In the genomic region with DNA sequence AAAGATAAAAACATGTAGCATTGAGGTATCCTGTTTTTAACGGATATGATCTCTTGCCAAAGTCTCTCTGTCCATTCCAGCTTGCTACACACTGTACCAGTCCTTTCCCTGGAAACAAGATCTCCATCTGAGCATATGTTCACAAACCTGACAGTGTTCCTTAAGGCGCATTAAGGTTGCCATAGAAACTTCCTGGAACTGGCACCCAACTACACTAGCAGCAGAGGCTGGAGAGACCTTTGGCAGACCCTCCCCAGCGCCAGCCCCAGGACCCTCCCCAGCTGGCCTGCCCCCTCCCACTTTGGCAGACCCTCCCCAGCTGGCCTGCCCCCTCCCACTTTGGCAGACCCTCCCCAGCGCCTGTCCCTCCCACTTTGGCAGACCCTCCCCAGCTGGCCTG, we compare ENCODE assay signal across 13 mouse cellular contexts. TPM values are rescaled to one million over a fixed set of nuclear protein-coding genes. Genes with fewer than 3 reads are reported as not detected.
DNase-seq lines count a peak whose midpoint lies in the region; ATAC-seq lines count a peak whose summit lies in the region.
"Had no signal": no experiment of that assay in that cellular context is flagged by ENCODE, and none has a peak within 500 bp of the region (broad histone marks: within the 10 kb centered on the region; RNA-seq: fewer than 3 reads in every experiment).

No protein-coding gene starts in this region.

- H3K36me3 ChIP-seq in embryonic facial prominence, embryonic 14.5 days (ENCODE audit: control insufficient read depth, insufficient read depth, low read length) = no peaks in the 10 kb centered on the region
- H3K36me3 ChIP-seq: midbrain, embryonic 12.5 days had no signal

- peaks cover 25% of the 10 kb centered on the region for H3K4me1 ChIP-seq in embryonic facial prominence, embryonic 14.5 days (ENCODE audit: control insufficient read depth, insufficient read depth, low read length)

- intact Hi-C loops in left cerebral cortex, postnatal 4 days (cut with DNase I) = no loop called here
- intact Hi-C loops in heart, postnatal 25 days (cut with DNase I) = loop anchor here (5.0 kb wide), 1 partner anchor 95 kb away; a partner anchor contains a TSS

- peak overlapping the region; percentile 39; the same call in 1 of the 2 replicates for H3K27ac ChIP-seq in embryonic facial prominence, embryonic 14.5 days (replicated peaks; ENCODE audit: low read depth, low read length)
- H3K27ac ChIP-seq: left cerebral cortex, adult 2 months; midbrain, embryonic 12.5 days had no signal

- H3K27me3 ChIP-seq in embryonic facial prominence, embryonic 14.5 days (replicated peaks; ENCODE audit: control insufficient read depth, insufficient read depth, low read length) = no peaks in the 10 kb centered on the region

- H3K4me2 ChIP-seq in embryonic facial prominence, embryonic 14.5 days (ENCODE audit: low read depth, low read length) = no peak overlapping the region
- H3K4me2 ChIP-seq: midbrain, embryonic 12.5 days had no signal

- peak; percentile 75 for DNase-seq in left cerebral cortex, postnatal 4 days
- DNase-seq in left cerebral cortex, adult 18-20 months (ENCODE audit: low spot score in 2 of 2) = no peak
- peak; percentile 69 for DNase-seq in brain, adult 2 months (ENCODE audit: low read depth, low spot score)
- peak; percentile 85 for DNase-seq in embryonic facial prominence, embryonic 14.5 days (ENCODE audit: low spot score)
- peak; percentile 47 for DNase-seq in naive thymus-derived CD4-positive, alpha-beta T cell, adult 2 months (ENCODE audit: low read depth)
- no peak for DNase-seq in adipocyte (ENCODE audit: low spot score)
- DNase-seq in heart, postnatal 25 days (ENCODE audit: low spot score) = no peak
- DNase-seq: cerebellum, postnatal 25 days; heart, postnatal 14 days; liver, postnatal 0 days; thymus, postnatal 36 days had no signal

- no peak overlapping the region for H3K4me3 ChIP-seq in embryonic facial prominence, embryonic 14.5 days (ENCODE audit: low read depth, low read length)
- H3K4me3 ChIP-seq: left cerebral cortex, adult 2 months; midbrain, embryonic 12.5 days had no signal

- H3K9me3 ChIP-seq in embryonic facial prominence, embryonic 14.5 days (ENCODE audit: control insufficient read depth, low read length) = no peaks in the 10 kb centered on the region
- H3K9me3 ChIP-seq: midbrain, embryonic 12.5 days had no signal

- 60% methylated on average over 3 of the region's 4 CpGs for WGBS in embryonic facial prominence, embryonic 14.5 days

- no peak overlapping the region for H3K9ac ChIP-seq in embryonic facial prominence, embryonic 14.5 days (ENCODE audit: low read depth, low read length)
- H3K9ac ChIP-seq: liver, postnatal 0 days; midbrain, embryonic 12.5 days had no signal

- ATAC-seq in embryonic facial prominence, embryonic 14.5 days (ENCODE audit: low read depth) = peak; percentile 79
- ATAC-seq: liver, postnatal 0 days had no signal

RNA-seq across cellular contexts. Expression of a gene that starts 36.5 kb away (rescaled TPM):
- total RNA-seq in left cerebral cortex, postnatal 4 days (2021) = 1 to 10 TPM; 3.0 to 3.4 TPM
- 1 to 10 TPM; 3.0 to 3.8 TPM for total RNA-seq in left cerebral cortex, adult 18-20 months (2021)
- polyA plus RNA-seq in embryonic facial prominence, embryonic 14.5 days (2014; fragmentation: Nextera tagmentation; extraction: Ambion mirVana) = 5.2 and 6.0 TPM in 2 replicates
- total RNA-seq in heart, postnatal 25 days (2021) = 10 to 100 TPM; 12.1 to 14.7 TPM

RNA-seq across cellular contexts. Expression of a gene that starts 45.3 kb away (rescaled TPM):
- 1 to 10 TPM; 1.8 to 1.9 TPM for total RNA-seq in left cerebral cortex, postnatal 4 days (2021)
- total RNA-seq in left cerebral cortex, adult 18-20 months (2021) = 1 to 10 TPM; 3.4 to 3.9 TPM
- 1.4 and 2.3 TPM in 2 replicates for polyA plus RNA-seq in embryonic facial prominence, embryonic 14.5 days (2014; fragmentation: Nextera tagmentation; extraction: Ambion mirVana)
- 1 to 10 TPM; 3.8 to 5.0 TPM for total RNA-seq in heart, postnatal 25 days (2021)

Comparison
In these comparisons a context has a peak if more than half of its experiments do, and no peak if none do; other contexts are left out.
1. DNase-seq: peak in left cerebral cortex, postnatal 4 days (single experiment), brain, adult 2 months (single experiment), embryonic facial prominence, embryonic 14.5 days (single experiment) and naive thymus-derived CD4-positive, alpha-beta T cell, adult 2 months (single experiment); none in left cerebral cortex, adult 18-20 months (0 of 2), adipocyte (single experiment) and heart, postnatal 25 days (single experiment).